Mouse (Mus musculus) forelimb bud, embryonic 11.5 days (tissue): ENCODE measurements around the gene Ube2m.
A peak's percentile ranks its signal among the peaks of the same experiment; 100 is the strongest.
"Not testable (repeated sequence)": the region's sequence is repeated elsewhere in the genome, so short reads cannot be mapped to it uniquely, and the experiment has no call there.

Source experiments
- DNase-seq: peaks from one replicate; pipeline ENCODE4 v3.0.0-alpha.2; 2012; ENCODE audit warnings: low read depth, low spot score

Gene Ube2m

GRCm38 (mm10) chr7:13037901-13038555 is at the start of gene Ube2m:
Gene Ube2m (minus strand): TSS chr7:13038275.
- peak; percentile 99 for DNase-seq

GRCm38 (mm10) chr7:13072293-13072692 is 34.2 kb upstream of the Ube2m start:
- DNase-seq: no peak

GRCm38 (mm10) chr7:13063399-13063798 is 25.3 kb upstream of the Ube2m start:
- not testable (repeated sequence) for DNase-seq

GRCm38 (mm10) chr7:13059536-13059935 is 21.5 kb upstream of the Ube2m start:
- DNase-seq: no peak

- DNase-seq: no peak
These were observed 19.0 kb upstream of the Ube2m start for GRCm38 (mm10) chr7:13056913-13057700.

- DNase-seq: peak; percentile 98
These were observed 16.4 kb upstream of the Ube2m start, which contains the start of gene Mzf1 for GRCm38 (mm10) chr7:13054287-13055010. Gene Mzf1 (minus strand): TSS chr7:13054764.

- no peak for DNase-seq
These were observed 15.8 kb upstream of the Ube2m start for GRCm38 (mm10) chr7:13053961-13054286.

GRCm38 (mm10) chr7:13053501-13053900 is 15.4 kb upstream of the Ube2m start:
- no peak for DNase-seq

GRCm38 (mm10) chr7:13053001-13053400 is 14.9 kb upstream of the Ube2m start:
- DNase-seq: no peak

GRCm38 (mm10) chr7:13046084-13046483 is 8.0 kb upstream of the Ube2m start:
- peak; percentile 78 for DNase-seq

GRCm38 (mm10) chr7:13044254-13044625 is 6.2 kb upstream of the Ube2m start:
- DNase-seq: no peak

GRCm38 (mm10) chr7:13043445-13044253 is 5.6 kb upstream of the Ube2m start:
- no peak for DNase-seq

- no peak for DNase-seq
These were observed 5.0 kb upstream of the Ube2m start for GRCm38 (mm10) chr7:13043120-13043444.

GRCm38 (mm10) chr7:13042511-13042910 is 4.4 kb upstream of the Ube2m start:
- no peak for DNase-seq

GRCm38 (mm10) chr7:13041256-13041655 is 3.2 kb upstream of the Ube2m start:
- DNase-seq: no peak

GRCm38 (mm10) chr7:13039181-13039580 is 1.1 kb upstream of the Ube2m start:
- no peak for DNase-seq

GRCm38 (mm10) chr7:13038621-13039169 is 620 bp upstream of the Ube2m start:
- no peak for DNase-seq

- no peak for DNase-seq
These were observed 709 bp downstream of the Ube2m start for GRCm38 (mm10) chr7:13037366-13037765.

- DNase-seq: no peak
These were observed 1.3 kb downstream of the Ube2m start for GRCm38 (mm10) chr7:13036806-13037205.

GRCm38 (mm10) chr7:13035211-13035855 is 2.7 kb downstream of the Ube2m start:
- no peak for DNase-seq
